Mouse (Mus musculus) gastrocnemius, postnatal 4 days (tissue): ENCODE measurements around the gene Unc13d. TPM values are rescaled to one million over a fixed set of nuclear protein-coding genes. Genes with fewer than 3 reads are reported as not detected.
"Not testable (repeated sequence)": the region's sequence is repeated elsewhere in the genome, so short reads cannot be mapped to it uniquely, and the experiment has no call there.

Experiments
- DNase-seq, 2 experiments: peaks; one replicate each; pipeline ENCODE4 v3.0.0; 2021 to 2022; ENCODE audit warnings: low spot score in 2 of 2, mixed read lengths in 2 of 2
- total RNA-seq, 2 experiments: library from RNA; stranded (reverse); gene quantifications; 2 replicates each; pipeline ENCODE4 v1.2.3; 2021

Unc13d gene
- total RNA-seq, 2 experiments from 2014 or later: 1.1 to 2.0 TPM

- DNase-seq: peak in 1 of 2 experiments; percentile 69
Measured at GRCm38 (mm10) chr11:116101931-116102381, 24.2 kb upstream of the Unc13d start.

- DNase-seq: no peak
Measured at GRCm38 (mm10) chr11:116100839-116101238, 23.1 kb upstream of the Unc13d start.

GRCm38 (mm10) chr11:116100385-116100784 is 22.6 kb upstream of the Unc13d start:
- peak in 1 of 2 experiments; percentile 82 for DNase-seq

- no peak for DNase-seq
Measured at GRCm38 (mm10) chr11:116099462-116099861, 21.7 kb upstream of the Unc13d start.

GRCm38 (mm10) chr11:116098711-116099460 is 21.1 kb upstream of the Unc13d start:
- DNase-seq: no peak

GRCm38 (mm10) chr11:116096213-116097108 is 18.7 kb upstream of the Unc13d start:
- no peak for DNase-seq

- DNase-seq: peak in 1 of 2 experiments; percentile 53
Measured at GRCm38 (mm10) chr11:116095573-116095972, 17.8 kb upstream of the Unc13d start.

GRCm38 (mm10) chr11:116093771-116094565 is 16.2 kb upstream of the Unc13d start:
- DNase-seq: peak in 1 of 2 experiments; percentile 6

GRCm38 (mm10) chr11:116092959-116093358 is 15.2 kb upstream of the Unc13d start:
- not testable (repeated sequence) for DNase-seq

GRCm38 (mm10) chr11:116091591-116091990 is 13.8 kb upstream of the Unc13d start:
- no peak for DNase-seq

GRCm38 (mm10) chr11:116089545-116089944 is 11.8 kb upstream of the Unc13d start:
- DNase-seq: no peak

- no peak for DNase-seq
Measured at GRCm38 (mm10) chr11:116088741-116089394, 11.1 kb upstream of the Unc13d start.

- DNase-seq: no peak
Measured at GRCm38 (mm10) chr11:116088188-116088587, 10.4 kb upstream of the Unc13d start.

GRCm38 (mm10) chr11:116087194-116088130 is 9.7 kb upstream of the Unc13d start:
- DNase-seq: peak; percentile 81 to 90

GRCm38 (mm10) chr11:116086258-116087193 is 8.8 kb upstream of the Unc13d start, which contains the start of gene Wbp2:
Wbp2 (minus strand) TSS chr11:116086995.
- DNase-seq: peak; percentile 92 to 97

- DNase-seq: no peak
Measured at GRCm38 (mm10) chr11:116084166-116084565, 6.4 kb upstream of the Unc13d start.

GRCm38 (mm10) chr11:116083096-116083672 is 5.4 kb upstream of the Unc13d start:
- DNase-seq: no peak

GRCm38 (mm10) chr11:116081081-116081480 is 3.3 kb upstream of the Unc13d start:
- no peak for DNase-seq
